Mouse (Mus musculus) kidney, embryonic 16.5 days (tissue): ENCODE results near the gene 1810049J17Rik. TPM values are rescaled to one million over a fixed set of nuclear protein-coding genes. Genes with fewer than 3 reads are reported as not detected.

Experiments
- ATAC-seq: fragments of 200-750 bp; cut with Nextera tagmentation; 2 replicates; pipeline ENCODE4 v1.8.0; 2017; ENCODE audit warnings: moderate TSS enrichment; ENCODE audit not compliant: low FRiP score, low TSS enrichment
- H3K27ac ChIP-seq: fragments of 300-500 bp; sonication (generic); 2 replicates; pipeline ENCODE4 v1.5.1; 2014; ENCODE audit warnings: low read length
- H3K27me3 ChIP-seq: fragments of 300-500 bp; sonication (generic); 2 replicates; pipeline ENCODE4 v1.6.1; 2014; ENCODE audit warnings: low read length, control low read depth, mixed read lengths; ENCODE audit not compliant: insufficient read depth
- H3K36me3 ChIP-seq: fragments of 300-500 bp; sonication (generic); 2 replicates; pipeline ENCODE4 v1.6.1; 2014; ENCODE audit warnings: low read length, control low read depth, mixed read lengths; ENCODE audit not compliant: insufficient read depth
- H3K4me1 ChIP-seq: fragments of 300-500 bp; sonication (generic); 2 replicates; pipeline ENCODE4 v1.6.1; 2014; ENCODE audit warnings: low read length, control low read depth, mixed read lengths; ENCODE audit not compliant: insufficient read depth
- H3K4me2 ChIP-seq: fragments of 300-500 bp; sonication (generic); replicated peaks from 2 replicates; pipeline ENCODE4 v1.6.1; 2014; ENCODE audit warnings: low read depth, low read length
- H3K4me3 ChIP-seq: fragments of 300-500 bp; sonication (generic); 2 replicates; pipeline ENCODE4 v1.5.1; 2014; ENCODE audit warnings: mild to moderate bottlenecking, low read length
- H3K9ac ChIP-seq: fragments of 300-500 bp; sonication (generic); replicated peaks from 2 replicates; pipeline ENCODE4 v1.6.1; 2014; ENCODE audit warnings: low read length
- H3K9me3 ChIP-seq: fragments of 300-500 bp; sonication (generic); 2 replicates; pipeline ENCODE4 v1.6.1; 2016; ENCODE audit warnings: low read length, control low read depth
- WGBS: fragments of 180-500 bp; shearing (Covaris S2); extraction: QIAGEN DNeasy Blood & Tissue Kit; methylation state at CpG from one replicate; pipeline ENCODE4 v1.1.7; 2014; 5-methylcytosine and 5-hydroxymethylcytosine counted together
- polyA plus RNA-seq: library from polyadenylated mRNA; unstranded; fragments of >200 nt; fragmentation: Nextera tagmentation; extraction: Ambion mirVana; gene quantifications from 2 replicates; pipeline ENCODE4 v1.2.1, GENCODE M21; 2015

1810049J17Rik gene
- polyA plus RNA-seq, 1 experiment from 2014 or later = 0.71 TPM

DNA sequence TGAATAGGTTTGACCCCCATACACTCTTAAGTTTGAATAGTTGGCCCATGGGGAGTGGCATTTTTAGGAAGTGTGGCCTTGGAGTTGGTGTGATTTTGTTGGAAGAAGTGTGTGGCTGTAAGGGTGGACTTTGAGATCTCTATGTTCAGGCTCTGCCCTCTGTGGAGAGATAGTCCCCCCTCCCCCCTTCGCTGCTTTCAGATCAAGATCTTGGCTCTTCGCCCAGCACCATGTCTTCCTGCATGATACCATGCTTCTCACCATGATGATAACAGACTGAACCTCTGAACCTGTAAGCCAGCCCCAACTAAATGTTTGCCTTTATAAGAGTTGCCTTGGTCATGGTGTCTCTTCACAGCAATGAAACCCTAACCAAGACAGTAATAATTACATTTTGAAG is 29.9 kb downstream of the 1810049J17Rik start:
- H3K4me3 ChIP-seq = no peak overlapping the region
- no peaks in the 10 kb centered on the region for H3K27me3 ChIP-seq
- no peaks in the 10 kb centered on the region for H3K4me1 ChIP-seq
- H3K36me3 ChIP-seq = no peaks in the 10 kb centered on the region
- no peak overlapping the region for H3K9ac ChIP-seq
- no peak for ATAC-seq
- WGBS = 79% methylated on average over 2 of the region's 2 CpGs
- H3K9me3 ChIP-seq = no peaks in the 10 kb centered on the region
- H3K4me2 ChIP-seq = no peak overlapping the region
- H3K27ac ChIP-seq = no peak overlapping the region

DNA sequence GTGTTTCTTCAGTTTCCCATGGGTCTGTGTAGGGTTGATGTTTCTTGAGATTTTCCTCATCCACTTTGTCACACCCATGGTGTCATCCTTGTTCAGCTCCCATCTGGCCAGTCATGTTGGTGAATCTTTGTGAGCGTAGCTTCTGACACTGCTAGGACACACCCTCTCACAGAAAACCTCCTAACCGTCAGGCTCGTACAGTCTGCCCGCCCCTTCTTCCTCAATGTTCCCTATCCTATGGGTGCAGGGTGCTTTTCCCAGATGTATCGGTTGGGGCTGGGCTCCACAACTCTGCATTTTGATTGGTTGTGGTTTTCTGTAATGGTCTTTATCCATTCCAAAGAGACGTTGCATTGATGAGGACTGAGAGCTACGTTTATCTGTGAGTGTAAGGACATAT is 31.4 kb downstream of the 1810049J17Rik start:
- Histone ChIP-seq H3K36me3 (no peaks in the 10 kb centered on the region), H3K9ac (no peak overlapping the region), H3K27me3 (no peaks in the 10 kb centered on the region), H3K4me3 (no peak overlapping the region), H3K9me3 (no peaks in the 10 kb centered on the region), H3K27ac (no peak overlapping the region), H3K4me2 (no peak overlapping the region), H3K4me1 (no peaks in the 10 kb centered on the region)
- ATAC-seq = no peak
- 86% methylated on average over 7 of the region's 7 CpGs for WGBS

GRCm38 (mm10) chr15:12285535-12285809 is 36.2 kb downstream of the 1810049J17Rik start:
- Histone ChIP-seq H3K4me1 (no peaks in the 10 kb centered on the region), H3K4me3 (no peak overlapping the region), H3K9ac (no peak overlapping the region), H3K27me3 (no peaks in the 10 kb centered on the region), H3K4me2 (no peak overlapping the region), H3K27ac (no peak overlapping the region), H3K36me3 (no peaks in the 10 kb centered on the region), H3K9me3 (no peaks in the 10 kb centered on the region)
- ATAC-seq = no peak
- WGBS = 81% methylated on average over 5 of the region's 5 CpGs

GRCm38 (mm10) chr15:12284794-12285534 is 36.7 kb downstream of the 1810049J17Rik start:
- Histone ChIP-seq H3K9me3 (no peaks in the 10 kb centered on the region), H3K9ac (no peak overlapping the region), H3K27me3 (no peaks in the 10 kb centered on the region), H3K36me3 (no peaks in the 10 kb centered on the region), H3K4me3 (no peak overlapping the region), H3K4me1 (no peaks in the 10 kb centered on the region), H3K27ac (no peak overlapping the region), H3K4me2 (no peak overlapping the region)
- no peak for ATAC-seq
- 79% methylated on average over 6 of the region's 6 CpGs for WGBS

GRCm38 (mm10) chr15:12279816-12280215 is 41.9 kb downstream of the 1810049J17Rik start:
- 90% methylated on average over 1 of the region's 1 CpGs for WGBS
- no peak for ATAC-seq

GRCm38 (mm10) chr15:12275091-12275623 is 46.5 kb downstream of the 1810049J17Rik start:
- H3K9ac ChIP-seq = no peak overlapping the region
- no peak overlapping the region for H3K4me3 ChIP-seq
- no peak for ATAC-seq
- WGBS = 76% methylated on average over 4 of the region's 4 CpGs
- no peaks in the 10 kb centered on the region for H3K4me1 ChIP-seq
- H3K4me2 ChIP-seq = no peak overlapping the region
- H3K27me3 ChIP-seq = no peaks in the 10 kb centered on the region
- no peaks in the 10 kb centered on the region for H3K9me3 ChIP-seq
- no peak overlapping the region for H3K27ac ChIP-seq
- peaks cover 10% of the 10 kb centered on the region for H3K36me3 ChIP-seq

More at GRCm38 (mm10) chr15:12279816-12280215, 41.9 kb downstream of the 1810049J17Rik start:
- no peaks in the 10 kb centered on the region for H3K4me1 ChIP-seq
- H3K4me2 ChIP-seq = no peak overlapping the region
- no peaks in the 10 kb centered on the region for H3K9me3 ChIP-seq
- no peak overlapping the region for H3K9ac ChIP-seq
- H3K27ac ChIP-seq = no peak overlapping the region
- H3K4me3 ChIP-seq = no peak overlapping the region
- no peaks in the 10 kb centered on the region for H3K27me3 ChIP-seq
- H3K36me3 ChIP-seq = no peaks in the 10 kb centered on the region

DNA sequence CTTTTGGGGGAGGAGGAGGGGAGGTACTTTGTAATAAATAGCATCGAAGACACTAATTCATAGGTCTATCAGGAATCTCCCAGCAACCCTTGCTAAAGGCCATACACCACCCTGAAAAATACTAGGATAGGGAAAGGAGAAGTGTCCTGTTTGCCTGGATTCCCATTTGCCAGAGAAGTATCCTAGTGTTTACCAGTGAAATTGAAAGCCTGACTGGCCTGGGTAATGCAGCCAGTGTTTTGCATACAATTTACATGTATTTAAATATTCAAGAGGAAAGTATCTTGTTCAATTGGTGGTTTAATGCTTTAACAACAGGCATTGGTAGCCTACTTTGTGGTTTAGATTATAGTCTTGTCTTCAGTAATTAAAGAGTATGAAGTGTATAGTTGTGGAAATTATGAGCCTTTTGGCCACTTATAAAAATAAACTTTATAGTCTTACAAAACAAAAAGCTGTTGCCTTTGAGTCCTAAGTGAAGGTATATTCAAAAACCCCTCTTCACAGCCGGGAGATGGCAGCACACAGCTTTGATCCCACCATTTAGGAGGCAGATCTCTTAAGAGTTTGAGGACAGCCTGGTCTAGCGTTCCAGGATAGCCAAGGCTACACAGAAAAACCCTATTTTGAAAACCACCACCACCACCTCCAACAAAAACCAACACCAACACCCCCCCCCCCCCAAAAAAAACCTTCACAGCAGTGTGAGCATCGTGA is 47.5 kb downstream of the 1810049J17Rik start:
- no peak for ATAC-seq
- 67% methylated on average over 4 of the region's 4 CpGs for WGBS
- Histone ChIP-seq H3K4me2 (no peak overlapping the region), H3K9me3 (no peaks in the 10 kb centered on the region), H3K27ac (no peak overlapping the region), H3K27me3 (no peaks in the 10 kb centered on the region), H3K4me1 (no peaks in the 10 kb centered on the region), H3K4me3 (no peak overlapping the region), H3K36me3 (peaks cover 17% of the 10 kb centered on the region), H3K9ac (no peak overlapping the region)

- Histone ChIP-seq H3K4me1 (no peaks in the 10 kb centered on the region), H3K9ac (no peak overlapping the region), H3K9me3 (no peaks in the 10 kb centered on the region), H3K36me3 (peaks cover 22% of the 10 kb centered on the region), H3K4me3 (no peak overlapping the region), H3K27me3 (no peaks in the 10 kb centered on the region), H3K4me2 (no peak overlapping the region), H3K27ac (no peak overlapping the region)
- WGBS = 80% methylated on average over 12 of the region's 12 CpGs
- ATAC-seq = no peak
Observed at GRCm38 (mm10) chr15:12273325-12274052, 48.2 kb downstream of the 1810049J17Rik start.
